Mouse (Mus musculus): ENCODE measurements around the gene Tshz2.

DNA sequence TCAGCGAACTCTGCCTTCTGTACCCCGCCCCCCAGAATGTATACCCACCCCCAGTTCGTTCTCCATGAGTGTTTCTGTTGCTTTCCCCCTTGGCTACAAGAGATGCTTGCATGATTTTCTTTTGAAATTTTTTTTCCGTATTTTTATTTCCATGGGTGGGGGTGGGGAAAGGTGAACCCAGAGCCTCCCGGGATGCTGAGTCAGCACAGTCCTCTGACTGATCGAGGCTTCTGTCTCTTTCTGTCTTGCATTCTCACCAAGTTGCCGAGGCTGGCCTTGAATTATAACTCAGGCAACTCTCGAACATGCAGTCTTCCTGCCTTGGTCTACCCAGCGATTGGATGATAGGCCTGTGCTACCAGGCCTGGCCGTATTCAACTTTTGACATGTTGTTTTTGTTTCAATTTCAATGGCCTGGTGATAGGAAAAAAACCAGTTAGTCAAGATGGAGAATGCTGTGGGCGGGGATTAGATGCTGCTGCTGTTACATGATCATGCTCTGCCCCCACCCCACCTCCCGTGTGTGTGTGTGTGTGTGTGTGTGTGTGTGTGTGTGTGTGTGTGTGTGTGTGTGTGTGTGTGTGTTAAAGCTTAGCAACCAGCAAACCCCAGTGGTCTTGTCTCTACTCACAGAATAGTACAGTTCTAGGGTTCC is 47.1 kb upstream of the Tshz2 start:
- no peak for TF ChIP-seq CTCF (IDR thresholded peaks at IDR 0.05; ENCODE audit: control insufficient read depth, insufficient read depth, insufficient read length)
- TF ChIP-seq MAX (IDR thresholded peaks at IDR 0.05), result no peak
- TF ChIP-seq USF1 (IDR thresholded peaks at IDR 0.05; ENCODE audit: low read depth), result no peak
- no peak for TF ChIP-seq MYOG (IDR thresholded peaks at IDR 0.05; ENCODE audit: control insufficient read depth, extremely low read depth, insufficient read length)
- no peak for TF ChIP-seq FOSL1 (IDR thresholded peaks at IDR 0.05; ENCODE audit: insufficient read depth, low read length, poor library complexity, severe bottlenecking)
